Mouse (Mus musculus) kidney, embryonic 16.5 days (tissue): ENCODE data around the gene Cmip. TPM values are rescaled to one million over a fixed set of nuclear protein-coding genes. Genes with fewer than 3 reads are reported as not detected.

Experiments
- ATAC-seq: fragments of 200-750 bp; cut with Nextera tagmentation; 2 replicates; pipeline ENCODE4 v1.8.0; 2017; ENCODE audit warnings: moderate TSS enrichment; ENCODE audit not compliant: low FRiP score, low TSS enrichment
- H3K27ac ChIP-seq: fragments of 300-500 bp; sonication (generic); 2 replicates; pipeline ENCODE4 v1.5.1; 2014; ENCODE audit warnings: low read length
- H3K27me3 ChIP-seq: fragments of 300-500 bp; sonication (generic); 2 replicates; pipeline ENCODE4 v1.6.1; 2014; ENCODE audit warnings: low read length, control low read depth, mixed read lengths; ENCODE audit not compliant: insufficient read depth
- H3K36me3 ChIP-seq: fragments of 300-500 bp; sonication (generic); 2 replicates; pipeline ENCODE4 v1.6.1; 2014; ENCODE audit warnings: low read length, control low read depth, mixed read lengths; ENCODE audit not compliant: insufficient read depth
- H3K4me1 ChIP-seq: fragments of 300-500 bp; sonication (generic); 2 replicates; pipeline ENCODE4 v1.6.1; 2014; ENCODE audit warnings: low read length, control low read depth, mixed read lengths; ENCODE audit not compliant: insufficient read depth
- H3K4me2 ChIP-seq: fragments of 300-500 bp; sonication (generic); replicated peaks from 2 replicates; pipeline ENCODE4 v1.6.1; 2014; ENCODE audit warnings: low read depth, low read length
- H3K4me3 ChIP-seq: fragments of 300-500 bp; sonication (generic); 2 replicates; pipeline ENCODE4 v1.5.1; 2014; ENCODE audit warnings: mild to moderate bottlenecking, low read length
- H3K9ac ChIP-seq: fragments of 300-500 bp; sonication (generic); replicated peaks from 2 replicates; pipeline ENCODE4 v1.6.1; 2014; ENCODE audit warnings: low read length
- H3K9me3 ChIP-seq: fragments of 300-500 bp; sonication (generic); 2 replicates; pipeline ENCODE4 v1.6.1; 2016; ENCODE audit warnings: low read length, control low read depth
- WGBS: fragments of 180-500 bp; shearing (Covaris S2); extraction: QIAGEN DNeasy Blood & Tissue Kit; methylation state at CpG from one replicate; pipeline ENCODE4 v1.1.7; 2014; 5-methylcytosine and 5-hydroxymethylcytosine counted together
- polyA plus RNA-seq: library from polyadenylated mRNA; unstranded; fragments of >200 nt; fragmentation: Nextera tagmentation; extraction: Ambion mirVana; gene quantifications from 2 replicates; pipeline ENCODE4 v1.2.1, GENCODE M21; 2015

Gene Cmip
- polyA plus RNA-seq, 1 experiment from 2014 or later = 21.0 TPM

DNA sequence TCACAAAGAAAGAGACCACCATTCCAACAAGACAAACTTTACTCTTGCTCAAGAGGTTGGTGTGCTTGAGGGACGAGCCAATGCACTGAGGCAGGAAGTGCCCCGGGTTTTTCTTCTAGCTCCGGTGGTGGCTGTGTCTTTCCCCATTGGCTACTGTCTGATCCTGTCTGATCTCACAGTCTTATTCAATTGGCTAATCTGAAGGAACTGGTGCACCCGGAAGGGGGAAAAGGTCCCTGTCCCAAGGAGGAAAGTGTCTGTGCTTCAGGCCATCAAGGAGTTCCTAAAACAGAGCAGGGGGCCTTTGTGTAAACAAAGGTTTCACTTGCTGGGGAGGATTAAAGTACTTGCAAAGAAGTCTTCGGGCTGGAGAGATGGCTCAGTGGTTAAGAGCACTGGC lies 48.5 kb downstream of the Cmip start:
- Histone ChIP-seq H3K4me1 (peaks cover 51% of the 10 kb centered on the region), H3K27ac (no peak overlapping the region), H3K4me3 (no peak overlapping the region), H3K4me2 (no peak overlapping the region), H3K9ac (no peak overlapping the region), H3K9me3 (no peaks in the 10 kb centered on the region), H3K27me3 (no peaks in the 10 kb centered on the region), H3K36me3 (no peaks in the 10 kb centered on the region)
- WGBS = 62% methylated on average over 5 of the region's 5 CpGs
- no peak for ATAC-seq

DNA sequence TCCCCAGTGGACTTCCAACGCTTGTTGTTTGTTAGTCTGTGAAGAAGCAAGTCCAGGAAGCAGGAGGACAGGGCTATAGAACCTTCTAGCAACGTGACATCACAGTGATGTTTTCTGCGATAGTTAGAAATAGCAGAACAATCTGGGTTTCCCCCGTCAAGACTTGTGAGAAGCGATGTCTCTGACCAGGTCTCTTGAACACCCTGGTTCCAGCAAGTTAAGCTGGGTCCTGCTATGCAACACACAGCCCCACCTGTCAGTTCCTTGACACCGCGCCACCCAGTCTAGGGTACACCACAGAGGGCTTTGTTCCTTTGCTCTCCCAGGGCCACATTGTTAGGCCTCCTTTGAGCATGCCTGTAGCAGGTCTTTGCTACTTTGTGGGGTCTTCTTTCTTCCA lies 49.9 kb downstream of the Cmip start:
- Histone ChIP-seq H3K9ac (no peak overlapping the region), H3K36me3 (peaks cover 6% of the 10 kb centered on the region; the same call in 1 of the 2 replicates), H3K4me1 (peaks cover 46% of the 10 kb centered on the region), H3K9me3 (no peaks in the 10 kb centered on the region), H3K27ac (no peak overlapping the region), H3K27me3 (no peaks in the 10 kb centered on the region), H3K4me3 (no peak overlapping the region), H3K4me2 (no peak overlapping the region)
- ATAC-seq = no peak
- WGBS = 87% methylated on average over 7 of the region's 7 CpGs

DNA sequence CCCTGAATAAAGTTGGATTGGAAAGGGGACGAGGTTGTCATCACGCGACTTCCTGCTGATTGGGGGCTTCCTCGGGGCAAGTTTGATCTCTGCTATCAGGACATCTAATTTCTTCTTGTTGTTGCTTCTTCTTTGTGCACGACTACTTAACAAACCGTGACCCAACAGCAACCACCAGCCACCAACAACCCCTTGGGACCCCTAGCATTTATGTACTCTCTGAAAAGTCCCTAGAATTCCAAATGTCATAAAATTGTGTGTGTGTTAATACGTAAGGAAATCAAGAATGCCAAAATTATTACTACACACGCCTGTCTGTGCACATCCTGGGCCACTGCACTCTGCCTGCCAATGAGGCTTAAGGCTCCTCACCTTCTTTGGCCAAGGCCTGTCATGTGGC lies 50.4 kb downstream of the Cmip start:
- peak overlapping the region; percentile 69; the same call in 1 of the 2 replicates for H3K27ac ChIP-seq
- peaks cover 6% of the 10 kb centered on the region; the same call in 1 of the 2 replicates for H3K36me3 ChIP-seq
- 73% methylated on average over 8 of the region's 8 CpGs for WGBS
- no peak overlapping the region for H3K9ac ChIP-seq
- peaks cover 44% of the 10 kb centered on the region for H3K4me1 ChIP-seq
- no peak for ATAC-seq
- H3K9me3 ChIP-seq = no peaks in the 10 kb centered on the region
- no peaks in the 10 kb centered on the region for H3K27me3 ChIP-seq
- H3K4me3 ChIP-seq = no peak overlapping the region
- no peak overlapping the region for H3K4me2 ChIP-seq

DNA sequence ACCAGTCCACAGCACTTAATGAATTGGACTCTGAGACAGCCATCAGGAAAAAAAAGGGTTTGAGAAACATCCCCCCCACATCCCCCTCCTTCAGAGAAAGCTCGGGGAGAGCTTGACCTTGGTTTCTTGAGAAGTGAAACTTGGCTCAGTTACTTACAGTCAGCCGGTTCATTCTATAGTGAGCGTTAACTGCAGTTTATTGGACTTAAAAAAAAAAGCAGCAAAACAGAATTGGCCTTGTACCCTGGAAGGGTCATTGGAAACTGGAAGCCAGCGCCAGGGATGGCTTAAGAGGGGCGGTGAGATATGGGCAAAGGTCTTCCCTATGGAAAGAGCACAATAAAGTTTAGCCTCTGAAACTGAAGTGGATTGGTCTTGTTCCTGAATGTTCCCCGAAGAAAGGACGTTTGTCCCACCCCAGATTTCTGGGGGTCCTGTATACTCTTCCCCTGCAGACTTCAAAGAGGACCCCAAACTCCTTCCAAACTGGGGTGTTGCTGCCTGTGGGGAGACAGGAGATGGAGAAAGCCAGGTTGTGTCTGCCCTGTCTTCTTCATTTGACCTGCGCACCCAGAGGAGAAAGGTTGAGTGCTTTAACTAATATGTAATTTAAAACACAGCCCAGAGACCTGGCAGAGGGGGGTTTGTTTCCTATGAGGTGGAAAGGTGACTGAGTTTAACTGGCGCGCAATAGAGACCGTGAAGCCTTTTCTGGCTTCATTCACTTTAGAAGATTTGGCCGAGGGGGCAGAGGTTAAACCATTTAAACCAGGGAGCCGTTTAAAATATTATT lies 51.6 kb downstream of the Cmip start:
- peak; percentile 53; the same call in 1 of the 2 replicates for ATAC-seq
- H3K27ac ChIP-seq = peak overlapping the region; percentile 69
- no peak overlapping the region for H3K9ac ChIP-seq
- no peak overlapping the region for H3K4me2 ChIP-seq
- 42% methylated on average over 13 of the region's 13 CpGs for WGBS
- H3K9me3 ChIP-seq = no peaks in the 10 kb centered on the region
- no peak overlapping the region for H3K4me3 ChIP-seq
- H3K4me1 ChIP-seq = peaks cover 37% of the 10 kb centered on the region
- peaks cover 6% of the 10 kb centered on the region; the same call in 1 of the 2 replicates for H3K36me3 ChIP-seq
- H3K27me3 ChIP-seq = no peaks in the 10 kb centered on the region

GRCm38 (mm10) chr8:117309653-117310274 lies 52.9 kb downstream of the Cmip start:
- H3K27ac ChIP-seq = no peak overlapping the region
- ATAC-seq = no peak
- 83% methylated on average over 12 of the region's 12 CpGs for WGBS

GRCm38 (mm10) chr8:117310961-117311561 lies 54.2 kb downstream of the Cmip start:
- 71% methylated on average over 8 of the region's 8 CpGs for WGBS
- H3K4me2 ChIP-seq = no peak overlapping the region
- H3K9me3 ChIP-seq = no peaks in the 10 kb centered on the region
- ATAC-seq = no peak
- no peak overlapping the region for H3K9ac ChIP-seq
- no peak overlapping the region for H3K4me3 ChIP-seq
- H3K27ac ChIP-seq = no peak overlapping the region
- H3K4me1 ChIP-seq = peaks cover 49% of the 10 kb centered on the region
- H3K36me3 ChIP-seq = peaks cover 6% of the 10 kb centered on the region; the same call in 1 of the 2 replicates
- H3K27me3 ChIP-seq = no peaks in the 10 kb centered on the region

More at GRCm38 (mm10) chr8:117309653-117310274, 52.9 kb downstream of the Cmip start:
- peaks cover 6% of the 10 kb centered on the region; the same call in 1 of the 2 replicates for H3K36me3 ChIP-seq
- H3K27me3 ChIP-seq = no peaks in the 10 kb centered on the region
- peaks cover 37% of the 10 kb centered on the region for H3K4me1 ChIP-seq
- no peak overlapping the region for H3K9ac ChIP-seq
- no peak overlapping the region for H3K4me3 ChIP-seq
- no peaks in the 10 kb centered on the region for H3K9me3 ChIP-seq
- H3K4me2 ChIP-seq = no peak overlapping the region

DNA sequence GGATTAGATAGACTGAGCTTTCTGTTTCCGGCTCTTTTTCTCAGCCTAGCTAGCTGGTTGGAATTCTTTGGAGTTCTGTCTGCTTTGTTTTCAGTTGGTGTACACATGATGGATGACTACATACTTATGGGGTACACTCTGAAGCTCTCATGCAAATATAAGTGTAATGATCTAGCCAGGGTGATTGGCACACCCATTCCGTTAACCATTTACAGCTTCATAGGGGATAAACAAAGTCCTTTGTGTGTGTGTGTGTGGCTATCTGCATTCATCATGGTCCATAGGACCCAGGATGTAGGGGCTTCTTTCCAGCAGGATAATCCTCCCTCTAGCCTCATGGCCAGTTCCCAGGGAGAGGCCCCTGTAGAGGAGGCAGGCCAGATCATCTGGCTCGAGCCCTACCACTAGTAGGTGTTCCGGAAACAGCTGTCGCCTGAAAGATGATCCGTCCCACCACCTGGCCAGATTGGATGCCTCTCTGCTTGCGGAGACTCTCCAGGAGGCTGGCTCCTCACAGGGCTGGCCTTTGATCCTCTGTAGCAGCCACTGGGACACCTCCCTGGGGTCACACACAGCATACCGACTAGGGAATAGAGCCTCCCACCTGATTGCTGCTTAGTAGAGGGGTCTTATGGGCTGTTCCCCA lies 57.6 kb downstream of the Cmip start:
- Histone ChIP-seq H3K9me3 (no peaks in the 10 kb centered on the region), H3K36me3 (peaks cover 6% of the 10 kb centered on the region; the same call in 1 of the 2 replicates), H3K4me3 (no peak overlapping the region), H3K4me1 (peaks cover 41% of the 10 kb centered on the region), H3K4me2 (no peak overlapping the region), H3K27ac (peak overlapping the region; percentile 53), H3K9ac (0 out of 2 replicates have a peak overlapping the region, but pooled peaks have one; percentile 6), H3K27me3 (no peaks in the 10 kb centered on the region)
- WGBS = 22% methylated on average over 8 of the region's 8 CpGs
- ATAC-seq = peak; percentile 72

DNA sequence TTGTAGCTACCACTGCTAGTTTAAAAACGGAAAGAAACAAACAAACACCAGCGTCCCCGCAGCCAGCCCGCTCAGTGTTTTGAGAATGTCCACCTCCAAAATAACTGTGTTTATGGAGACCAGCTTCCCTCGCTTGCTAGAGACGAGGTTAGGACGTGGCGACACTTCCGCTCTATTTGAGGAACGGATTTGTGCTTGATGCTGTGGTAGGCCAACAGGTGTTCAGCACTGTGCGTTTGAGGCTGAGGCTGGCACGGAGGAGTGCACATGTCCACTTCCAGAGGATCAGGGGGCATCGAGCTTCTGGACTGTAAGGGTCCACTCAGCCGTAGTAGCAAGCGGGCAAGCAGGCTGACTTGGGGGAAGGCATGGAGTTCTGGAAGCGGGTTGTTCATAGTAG lies 58.9 kb downstream of the Cmip start:
- H3K4me3 ChIP-seq = no peak overlapping the region
- no peak overlapping the region for H3K4me2 ChIP-seq
- 83% methylated on average over 16 of the region's 16 CpGs for WGBS
- no peak overlapping the region for H3K9ac ChIP-seq
- H3K4me1 ChIP-seq = peaks cover 42% of the 10 kb centered on the region
- H3K27me3 ChIP-seq = no peaks in the 10 kb centered on the region
- H3K9me3 ChIP-seq = no peaks in the 10 kb centered on the region
- no peak overlapping the region for H3K27ac ChIP-seq
- peaks cover 6% of the 10 kb centered on the region; the same call in 1 of the 2 replicates for H3K36me3 ChIP-seq
- no peak for ATAC-seq

GRCm38 (mm10) chr8:117317478-117317877 lies 60.6 kb downstream of the Cmip start:
- no peaks in the 10 kb centered on the region for H3K9me3 ChIP-seq
- no peaks in the 10 kb centered on the region for H3K36me3 ChIP-seq
- ATAC-seq = no peak
- H3K4me2 ChIP-seq = no peak overlapping the region
- peaks cover 44% of the 10 kb centered on the region for H3K4me1 ChIP-seq
- H3K4me3 ChIP-seq = no peak overlapping the region
- H3K27me3 ChIP-seq = no peaks in the 10 kb centered on the region
- peak overlapping the region; percentile 59; the same call in 1 of the 2 replicates for H3K27ac ChIP-seq
- WGBS = 65% methylated on average over 8 of the region's 8 CpGs
- H3K9ac ChIP-seq = no peak overlapping the region
